Mouse (Mus musculus): ENCODE data around the gene Arl6ip4. TPM values are rescaled to one million over a fixed set of nuclear protein-coding genes. Genes with fewer than 3 reads are reported as not detected.

Gene Arl6ip4
- polyA plus RNA-seq, 1 experiment from 2014 or later = 134 TPM

DNA sequence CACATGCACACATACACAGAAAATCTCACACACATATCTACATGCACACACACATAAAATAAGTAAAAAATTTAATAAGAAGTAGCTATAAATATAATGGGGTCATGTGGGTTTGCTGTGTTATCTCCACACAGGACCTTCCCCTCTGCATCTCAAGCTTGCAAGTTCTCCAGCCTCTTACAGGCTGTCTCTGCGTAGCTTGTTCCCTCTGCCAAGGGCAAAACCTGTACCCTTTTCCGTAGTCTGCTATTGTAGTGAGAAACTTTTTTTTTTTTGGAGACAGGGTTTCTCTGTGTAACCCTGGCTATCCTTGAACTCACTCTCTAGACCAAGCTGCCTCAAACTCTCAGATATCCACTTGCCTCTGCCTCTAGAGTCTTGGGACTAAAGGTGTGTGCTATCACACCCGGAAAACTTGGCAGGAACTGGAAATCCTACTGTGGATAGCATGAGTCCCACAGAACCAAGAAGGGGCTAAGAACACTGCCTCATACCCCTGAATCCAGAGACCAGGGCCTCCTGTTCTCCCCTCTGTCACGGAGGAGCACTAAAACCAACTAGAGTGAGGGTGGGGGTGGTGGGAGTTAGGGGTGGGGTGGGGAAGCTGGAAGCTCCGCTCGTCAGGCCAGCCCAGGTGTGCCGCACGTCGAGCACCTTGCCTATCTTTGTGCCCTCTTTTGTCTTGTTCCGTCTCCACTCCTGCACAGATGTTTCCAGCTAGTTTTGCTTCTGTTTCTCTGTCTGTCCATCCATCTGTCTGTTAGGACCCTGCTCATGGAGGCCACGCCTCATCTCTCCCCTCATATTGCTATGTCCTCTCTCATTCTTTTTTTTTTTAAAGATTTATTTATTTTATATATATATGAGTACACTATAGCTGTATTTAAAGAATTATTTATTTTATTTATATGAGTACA lies 15.5 kb upstream of the Arl6ip4 start:
- no peak overlapping the region for H3K27ac ChIP-seq (replicated peaks)
- no peaks in the 10 kb centered on the region; the same call in 1 of the 2 replicates for H3K36me3 ChIP-seq (replicated peaks)
- 0 out of 2 replicates have a peak, but pooled peaks cover 3% of the 10 kb centered on the region for H3K9me3 ChIP-seq
- 94% methylated on average over 11 of the region's 11 CpGs for WGBS
- DNase-seq (ENCODE audit: low spot score) = no peak
- H3K4me1 ChIP-seq = peaks cover 7% of the 10 kb centered on the region
- H3K4me3 ChIP-seq = no peak overlapping the region
- peaks cover 7% of the 10 kb centered on the region; the same call in 1 of the 2 replicates for H3K27me3 ChIP-seq (replicated peaks; ENCODE audit: low read depth, poor library complexity, severe bottlenecking)

DNA sequence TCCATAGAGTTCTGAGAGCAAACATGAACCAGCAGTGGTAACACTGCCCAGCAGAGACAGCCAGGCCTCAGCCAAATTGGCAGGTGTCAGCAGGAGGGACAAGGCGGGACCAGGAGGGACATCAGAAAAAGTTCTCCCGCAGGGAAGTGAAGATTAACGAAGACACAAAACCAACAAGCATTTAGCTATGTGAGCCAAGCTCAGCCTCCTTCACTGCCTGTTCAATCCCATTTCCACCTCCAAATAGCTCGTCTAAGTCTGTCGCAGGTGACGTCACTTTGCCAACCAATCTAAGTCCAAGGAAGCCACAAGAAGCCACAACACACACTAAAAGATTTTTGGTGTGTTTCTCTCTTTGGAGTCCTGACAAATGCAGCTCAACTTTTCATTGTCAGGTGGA lies 13.6 kb upstream of the Arl6ip4 start:
- H3K36me3 ChIP-seq (replicated peaks) = no peaks in the 10 kb centered on the region; the same call in 1 of the 2 replicates
- H3K27me3 ChIP-seq (replicated peaks; ENCODE audit: low read depth, poor library complexity, severe bottlenecking) = no peaks in the 10 kb centered on the region
- H3K4me1 ChIP-seq = no peaks in the 10 kb centered on the region
- 91% methylated on average over 6 of the region's 6 CpGs for WGBS
- DNase-seq (ENCODE audit: low spot score) = no peak
- H3K9me3 ChIP-seq = 0 out of 2 replicates have a peak, but pooled peaks cover 3% of the 10 kb centered on the region
- H3K4me3 ChIP-seq = no peak overlapping the region
- H3K27ac ChIP-seq (replicated peaks) = no peak overlapping the region

DNA sequence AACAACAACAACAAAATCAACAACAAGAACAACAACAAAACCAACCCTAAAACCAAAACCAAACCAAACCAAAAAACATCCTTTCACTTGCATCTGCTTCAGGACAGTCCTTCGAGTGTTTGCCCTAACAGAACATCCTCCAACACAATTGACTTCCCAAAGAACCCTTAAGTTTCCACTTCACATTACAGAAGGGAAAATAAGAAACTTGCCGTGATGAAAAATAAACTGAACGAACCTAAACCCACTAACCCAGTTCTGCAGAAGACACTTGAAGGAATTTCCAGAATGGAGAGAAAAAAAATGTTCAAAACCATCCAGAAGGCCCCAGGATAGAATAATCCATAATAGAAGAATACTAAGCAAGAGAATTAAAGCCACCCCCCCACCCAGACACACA lies 12.9 kb upstream of the Arl6ip4 start:
- H3K27me3 ChIP-seq (replicated peaks; ENCODE audit: low read depth, poor library complexity, severe bottlenecking) = no peaks in the 10 kb centered on the region
- H3K36me3 ChIP-seq (replicated peaks) = no peaks in the 10 kb centered on the region; the same call in 1 of the 2 replicates
- no peak for DNase-seq (ENCODE audit: low spot score)
- H3K4me1 ChIP-seq = no peaks in the 10 kb centered on the region
- 92% methylated on average over 3 of the region's 3 CpGs for WGBS
- 0 out of 2 replicates have a peak, but pooled peaks cover 3% of the 10 kb centered on the region for H3K9me3 ChIP-seq
- no peak overlapping the region for H3K27ac ChIP-seq (replicated peaks)
- no peak overlapping the region for H3K4me3 ChIP-seq

DNA sequence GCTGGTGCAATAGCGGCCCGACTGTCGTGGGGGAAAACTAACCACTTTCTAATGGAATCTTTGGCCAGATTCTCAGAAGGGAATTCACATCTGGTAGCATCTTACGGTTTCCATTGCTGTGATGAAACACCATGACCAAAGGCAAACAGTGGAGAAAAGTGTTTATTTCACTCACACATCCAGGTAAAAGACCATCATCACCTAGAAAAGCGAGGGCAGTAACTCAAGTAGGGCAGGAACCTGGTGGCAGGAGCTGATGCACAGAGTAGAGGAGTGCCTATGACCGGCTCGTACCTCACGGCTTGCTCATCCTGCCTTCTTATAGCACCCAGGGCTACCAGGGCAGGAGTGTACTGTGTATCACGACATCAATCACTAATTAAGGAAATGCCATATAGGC lies 12.3 kb upstream of the Arl6ip4 start:
- DNase-seq (ENCODE audit: low spot score) = no peak
- Histone ChIP-seq H3K9me3 (0 out of 2 replicates have a peak, but pooled peaks cover 3% of the 10 kb centered on the region), H3K27ac (replicated peaks) (no peak overlapping the region), H3K4me1 (no peaks in the 10 kb centered on the region), H3K27me3 (replicated peaks; ENCODE audit: low read depth, poor library complexity, severe bottlenecking) (no peaks in the 10 kb centered on the region), H3K4me3 (no peak overlapping the region), H3K36me3 (replicated peaks) (no peaks in the 10 kb centered on the region; the same call in 1 of the 2 replicates)
- 93% methylated on average over 9 of the region's 9 CpGs for WGBS

DNA sequence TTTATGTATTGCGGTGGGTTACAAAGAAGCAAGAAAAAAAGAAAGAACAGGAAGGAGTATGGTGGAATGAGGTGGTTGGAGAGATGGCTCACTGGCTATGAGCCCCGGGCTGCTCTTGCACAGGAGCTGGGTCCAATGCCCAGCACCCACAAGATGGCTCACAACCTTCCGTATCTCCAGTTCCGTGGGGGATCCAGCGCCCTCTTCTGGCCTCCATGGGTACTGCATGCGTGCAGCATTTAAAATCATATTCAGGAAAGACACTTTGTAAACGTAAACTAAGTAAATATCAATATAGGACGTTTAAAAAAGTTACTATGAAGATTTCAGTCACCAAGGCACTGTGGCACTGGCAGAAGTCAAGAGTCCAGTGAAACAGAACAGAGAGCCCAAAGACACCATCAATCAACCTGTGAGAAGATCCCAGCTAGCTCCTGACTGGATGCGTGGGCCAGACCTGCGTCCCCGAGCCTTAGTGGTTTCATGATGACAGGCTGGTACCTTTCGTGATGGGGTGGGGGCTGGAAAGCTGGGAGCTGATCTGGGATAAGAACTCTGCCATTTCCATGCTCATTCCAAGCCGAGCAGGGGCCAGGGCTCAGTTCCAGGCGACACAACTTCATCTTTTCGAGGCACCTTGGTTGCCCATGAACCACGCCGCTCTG lies 4.7 kb upstream of the Arl6ip4 start:
- peak; percentile 62 for DNase-seq (ENCODE audit: low spot score)
- Histone ChIP-seq H3K4me3 (peak overlapping the region; percentile 94), H3K27me3 (replicated peaks; ENCODE audit: low read depth, poor library complexity, severe bottlenecking) (no peaks in the 10 kb centered on the region), H3K9me3 (no peaks in the 10 kb centered on the region), H3K4me1 (peaks cover 32% of the 10 kb centered on the region), H3K27ac (replicated peaks) (peak overlapping the region; percentile 92), H3K36me3 (replicated peaks) (peaks cover 7% of the 10 kb centered on the region; the same call in 1 of the 2 replicates)
- 27% methylated on average over 17 of the region's 17 CpGs for WGBS

- Histone ChIP-seq H3K4me1 (peaks cover 39% of the 10 kb centered on the region), H3K36me3 (replicated peaks) (peaks cover 9% of the 10 kb centered on the region), H3K4me3 (peak within 1 kb of the TSS; percentile 94), H3K27me3 (replicated peaks; ENCODE audit: low read depth, poor library complexity, severe bottlenecking) (no peaks in the 10 kb centered on the region), H3K27ac (replicated peaks) (peak within 1 kb of the TSS; percentile 92), H3K9me3 (no peaks in the 10 kb centered on the region)
- peak; percentile 98 for DNase-seq (ENCODE audit: low spot score)
- 2% methylated on average over 66 of the region's 66 CpGs for WGBS
These were observed 4.0 kb upstream of the Arl6ip4 start, which contains the start of gene Ogfod2 for GRCm38 (mm10) chr5:124111742-124112497. Gene Ogfod2 (plus strand): TSS chr5:124112297.

- Histone ChIP-seq H3K4me3 (peak overlapping the region; percentile 94), H3K27me3 (replicated peaks; ENCODE audit: low read depth, poor library complexity, severe bottlenecking) (no peaks in the 10 kb centered on the region), H3K36me3 (replicated peaks) (peaks cover 15% of the 10 kb centered on the region), H3K27ac (replicated peaks) (peak overlapping the region; percentile 92), H3K4me1 (peaks cover 45% of the 10 kb centered on the region), H3K9me3 (no peaks in the 10 kb centered on the region)
- DNase-seq (ENCODE audit: low spot score) = no peak
- 1% methylated on average over 18 of the region's 18 CpGs for WGBS
These were observed 3.4 kb upstream of the Arl6ip4 start for GRCm38 (mm10) chr5:124112531-124112930.

- WGBS = 18% methylated on average over 14 of the region's 14 CpGs
These were observed 2.9 kb upstream of the Arl6ip4 start for GRCm38 (mm10) chr5:124113030-124113429.

DNA sequence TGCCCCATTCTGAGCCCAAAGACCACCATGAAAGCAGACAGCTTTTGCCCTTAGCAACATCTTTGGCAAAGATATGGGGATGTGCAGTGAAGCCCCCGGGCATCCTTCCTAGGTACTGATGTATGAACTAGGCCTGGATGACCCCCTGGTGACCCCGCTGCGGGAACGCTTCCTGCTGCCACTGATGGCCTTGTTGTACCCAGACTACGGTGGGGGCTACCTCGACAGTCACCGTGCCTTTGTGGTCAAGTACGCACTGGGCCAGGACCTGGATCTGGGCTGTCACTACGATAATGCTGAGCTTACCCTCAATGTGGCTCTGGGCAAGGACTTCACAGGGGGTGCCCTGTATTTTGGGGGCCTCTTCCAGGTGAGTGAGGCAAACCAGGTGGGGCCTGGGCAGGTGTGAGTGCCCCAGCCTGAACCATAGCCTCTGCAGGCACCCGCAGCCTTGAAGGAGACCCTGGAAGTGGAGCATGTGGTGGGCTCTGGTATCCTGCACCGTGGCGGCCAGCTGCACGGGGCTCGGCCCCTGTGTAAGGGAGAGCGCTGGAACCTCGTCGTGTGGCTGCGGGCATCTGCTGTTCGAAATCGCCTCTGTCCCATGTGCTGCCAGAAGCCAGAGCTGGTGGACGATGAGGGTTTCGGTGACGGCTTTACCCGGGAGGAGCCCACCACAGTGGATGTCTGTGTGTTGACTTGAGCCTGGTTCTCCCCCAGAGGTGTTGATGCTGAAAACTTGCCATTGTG lies 1.4 kb upstream of the Arl6ip4 start:
- Histone ChIP-seq H3K36me3 (replicated peaks) (peaks cover 35% of the 10 kb centered on the region), H3K4me1 (peaks cover 60% of the 10 kb centered on the region), H3K27me3 (replicated peaks; ENCODE audit: low read depth, poor library complexity, severe bottlenecking) (no peaks in the 10 kb centered on the region), H3K9me3 (no peaks in the 10 kb centered on the region), H3K4me3 (peak overlapping the region; percentile 97), H3K27ac (replicated peaks) (no peak overlapping the region)
- WGBS = 90% methylated on average over 24 of the region's 24 CpGs
- DNase-seq (ENCODE audit: low spot score) = no peak

More at GRCm38 (mm10) chr5:124113030-124113429, 2.9 kb upstream of the Arl6ip4 start:
- H3K27me3 ChIP-seq (replicated peaks; ENCODE audit: low read depth, poor library complexity, severe bottlenecking) = no peaks in the 10 kb centered on the region
- H3K27ac ChIP-seq (replicated peaks) = peak overlapping the region; percentile 92; the same call in 1 of the 2 replicates
- H3K4me3 ChIP-seq = peak overlapping the region; percentile 94
- H3K4me1 ChIP-seq = peaks cover 50% of the 10 kb centered on the region
- no peaks in the 10 kb centered on the region for H3K9me3 ChIP-seq
- DNase-seq (ENCODE audit: low spot score) = peak; percentile 64
- peaks cover 20% of the 10 kb centered on the region for H3K36me3 ChIP-seq (replicated peaks)

- Histone ChIP-seq H3K27ac (replicated peaks) (peak overlapping the region; percentile 95), H3K36me3 (replicated peaks) (peaks cover 45% of the 10 kb centered on the region), H3K4me1 (peaks cover 65% of the 10 kb centered on the region), H3K9me3 (no peaks in the 10 kb centered on the region), H3K4me3 (peak overlapping the region; percentile 97), H3K27me3 (replicated peaks; ENCODE audit: low read depth, poor library complexity, severe bottlenecking) (no peaks in the 10 kb centered on the region)
- 23% methylated on average over 7 of the region's 7 CpGs for WGBS
- DNase-seq (ENCODE audit: low spot score) = no peak
These were observed 358 bp upstream of the Arl6ip4 start for GRCm38 (mm10) chr5:124115531-124115930.

DNA sequence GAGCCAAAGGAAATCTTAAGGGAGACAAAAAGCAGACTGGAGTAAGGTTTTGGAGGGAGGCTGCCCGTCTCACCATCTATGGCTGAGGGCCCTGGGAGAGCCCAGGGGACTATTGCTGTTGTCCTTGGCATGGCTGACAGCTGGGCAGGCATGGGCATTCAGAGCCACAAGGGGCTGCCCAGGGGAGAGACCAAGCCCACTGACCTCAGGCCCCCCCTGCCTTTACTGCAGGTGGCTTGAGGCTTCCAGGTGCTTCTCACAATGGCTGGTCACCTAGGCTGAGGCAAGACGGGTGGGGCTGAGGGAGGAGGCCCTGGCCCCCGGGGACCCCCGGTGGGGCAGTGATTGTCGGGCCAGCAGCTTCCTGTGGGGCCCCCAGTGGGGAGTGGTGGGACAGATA lies 3.3 kb downstream of the Arl6ip4 start:
- DNase-seq (ENCODE audit: low spot score) = no peak
- H3K27me3 ChIP-seq (replicated peaks; ENCODE audit: low read depth, poor library complexity, severe bottlenecking) = no peaks in the 10 kb centered on the region
- H3K4me3 ChIP-seq = no peak overlapping the region
- no peak overlapping the region for H3K27ac ChIP-seq (replicated peaks)
- H3K4me1 ChIP-seq = peaks cover 43% of the 10 kb centered on the region
- H3K9me3 ChIP-seq = no peaks in the 10 kb centered on the region
- peaks cover 82% of the 10 kb centered on the region for H3K36me3 ChIP-seq (replicated peaks)
- 85% methylated on average over 5 of the region's 5 CpGs for WGBS
